Mouse (Mus musculus) hindbrain, embryonic 10.5 days (tissue): ENCODE results near the gene Mcl1. TPM values are rescaled to one million over a fixed set of nuclear protein-coding genes. Genes with fewer than 3 reads are reported as not detected.

Experiments used
- polyA plus RNA-seq: library from polyadenylated mRNA; unstranded; fragments of >200 nt; fragmentation: Nextera tagmentation; extraction: Ambion mirVana; gene quantifications from 2 replicates; pipeline ENCODE4 v1.2.1, GENCODE M21; 2016

The Mcl1 gene
- polyA plus RNA-seq, 1 experiment from 2014 or later = 53.4 TPM

Other genes starting within 250 kb of the Mcl1 start
- gene Arnt, start 224.4 kb upstream of the Mcl1 start, polyA plus RNA-seq = 30.6 and 33.5 TPM in 2 replicates
- 3.7 and 5.9 TPM in 2 replicates for gene Ctsk, start 159.5 kb upstream of the Mcl1 start, polyA plus RNA-seq
- gene Ctss, start 132.0 kb upstream of the Mcl1 start, polyA plus RNA-seq = 3.9 and 7.6 TPM in 2 replicates
- not detected in 2 replicates for gene Hormad1, start 99.1 kb upstream of the Mcl1 start, polyA plus RNA-seq
- 27.8 and 31.0 TPM in 2 replicates for gene Golph3l, start 69.9 kb upstream of the Mcl1 start, polyA plus RNA-seq
- gene Ensa, start 33.8 kb upstream of the Mcl1 start, polyA plus RNA-seq = 84.8 and 89.9 TPM in 2 replicates
- 0.73 and 0.86 TPM in 2 replicates for gene Adamtsl4, start 29.1 kb downstream of the Mcl1 start, polyA plus RNA-seq
- gene Ecm1, start 80.8 kb downstream of the Mcl1 start, polyA plus RNA-seq = 14.2 and 20.3 TPM in 2 replicates
- gene Tars2, start 101.4 kb downstream of the Mcl1 start, polyA plus RNA-seq = 58.8 and 69.9 TPM in 2 replicates
- gene Rprd2, start 160.1 kb downstream of the Mcl1 start, polyA plus RNA-seq = 19.8 and 20.1 TPM in 2 replicates
- 51.5 and 66.9 TPM in 2 replicates for gene Prpf3, start 197.1 kb downstream of the Mcl1 start, polyA plus RNA-seq
- gene Mrps21, start 212.7 kb downstream of the Mcl1 start, polyA plus RNA-seq = 379 and 403 TPM in 2 replicates
- gene Ciart, start 223.5 kb downstream of the Mcl1 start, polyA plus RNA-seq = 9.5 and 13.6 TPM in 2 replicates
- gene BC028528, start 233.2 kb downstream of the Mcl1 start, polyA plus RNA-seq = 12.3 and 12.7 TPM in 2 replicates
- 33.9 and 35.8 TPM in 2 replicates for gene Aph1a, start 235.2 kb downstream of the Mcl1 start, polyA plus RNA-seq
- 50.1 and 69.4 TPM in 2 replicates for gene Car14, start 245.9 kb downstream of the Mcl1 start, polyA plus RNA-seq